Mouse (Mus musculus) G1E-ER4 (cell line): ENCODE results near the gene Gm3893. TPM values are rescaled to one million over a fixed set of nuclear protein-coding genes. Genes with fewer than 3 reads are reported as not detected.
"Not testable (repeated sequence)": the region's sequence is repeated elsewhere in the genome, so short reads cannot be mapped to it uniquely, and the experiment has no call there.

Source experiments
- GATA1 ChIP-seq: IDR thresholded peaks from one replicate; pipeline ENCODE4 v1.8.0; 2012; ENCODE audit warnings: low read length, inconsistent platforms
- polyA plus RNA-seq: library from polyadenylated mRNA; stranded (reverse); fragments of >175 nt; gene quantifications from 2 replicates; pipeline ENCODE4 v1.2.3, GENCODE M21; 2012

Gene Gm3893
- polyA plus RNA-seq, result not detected in 2 replicates

GRCm38 (mm10) chr4:42090907-42091306, at the start of gene Gm3893:
TSS of gene Gm3893 (plus strand) at chr4:42091207.
- not testable (repeated sequence) for TF ChIP-seq GATA1

DNA sequence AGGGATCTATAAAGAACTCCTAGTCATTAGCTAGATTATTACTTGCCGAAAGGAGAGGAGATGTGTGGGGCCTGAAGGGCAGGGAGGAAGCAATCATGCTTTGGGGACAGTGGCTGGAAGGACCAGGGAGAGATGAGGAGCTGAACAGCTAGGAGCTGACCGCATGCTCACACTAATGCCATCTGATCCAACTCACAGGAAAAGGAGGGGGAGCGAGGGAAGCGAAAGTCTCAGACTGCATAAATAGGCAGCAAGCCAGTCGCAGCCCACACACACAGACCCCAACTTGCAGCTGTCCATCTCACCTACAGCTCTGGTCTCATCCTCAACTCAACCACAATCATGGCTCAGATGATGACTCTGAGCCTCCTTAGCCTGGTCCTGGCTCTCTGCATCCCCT, 23.5 kb downstream of the Gm3893 start, which contains the start of gene Gm13304:
Gene Gm13304 (plus strand): TSS at position 301 of the 400 bp plus-strand sequence.
- not testable (repeated sequence) for TF ChIP-seq GATA1

Other genes with a start within 250 kb of the Gm3893 start
- not detected in 2 replicates for gene Gm21541, start 187.6 kb upstream of the Gm3893 start, polyA plus RNA-seq
- 0.22 and 2.0 TPM in 2 replicates for gene Gm20878, start 149.6 kb upstream of the Gm3893 start, polyA plus RNA-seq
- not detected in 2 replicates for gene Fam205a4, start 125.1 kb upstream of the Gm3893 start, polyA plus RNA-seq
- gene Gm21093, start 56.5 kb upstream of the Gm3893 start, polyA plus RNA-seq, result not detected in 2 replicates
- gene Gm13304, start 23.6 kb downstream of the Gm3893 start, polyA plus RNA-seq, result not detected in 2 replicates
- not detected in 2 replicates for gene Gm13306, start 62.2 kb downstream of the Gm3893 start, polyA plus RNA-seq
- not detected in 2 replicates for gene Gm13305, start 77.4 kb downstream of the Gm3893 start, polyA plus RNA-seq
- gene Gm10600, start 149.4 kb downstream of the Gm3893 start, polyA plus RNA-seq, result not detected in 2 replicates
- not detected in 2 replicates for gene Ccl21b, start 164.6 kb downstream of the Gm3893 start, polyA plus RNA-seq
- gene Gm21953, start 203.1 kb downstream of the Gm3893 start, polyA plus RNA-seq, result not detected in 2 replicates
- not detected in 2 replicates for gene Fam205a3, start 227.1 kb downstream of the Gm3893 start, polyA plus RNA-seq